Mouse (Mus musculus): ENCODE data around the gene Gm39115. TPM values are rescaled to one million over a fixed set of nuclear protein-coding genes. Genes with fewer than 3 reads are reported as not detected.
"Not testable (repeated sequence)": the region's sequence is repeated elsewhere in the genome, so short reads cannot be mapped to it uniquely, and the experiment has no call there.

The Gm39115 gene
- polyA plus RNA-seq (2014; fragmentation: Nextera tagmentation; extraction: Ambion mirVana), result not detected in 2 replicates

DNA sequence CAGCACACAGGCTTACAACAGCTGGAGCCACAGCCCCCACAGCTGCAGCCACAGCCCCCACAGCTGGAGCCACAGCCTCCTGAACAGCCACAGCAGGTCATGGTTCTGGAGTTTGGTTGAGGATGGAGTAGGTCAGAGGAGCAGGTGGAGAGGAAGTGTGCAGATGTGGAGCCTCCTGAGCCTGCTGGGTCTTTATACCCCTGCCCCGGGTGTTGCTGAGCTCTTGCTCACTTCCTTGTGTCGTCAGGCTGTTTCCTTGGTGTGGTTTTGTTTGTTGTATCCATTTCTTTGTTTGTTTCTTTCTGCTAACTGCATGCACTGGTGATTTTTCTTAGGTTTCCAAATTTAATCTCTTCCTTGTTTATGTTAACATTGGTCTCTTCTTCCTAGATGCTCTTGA lies at the start of gene Gm39115:
Gene Gm39115, minus strand, starts transcription at position 101 of the 400 bp plus-strand sequence.
- not testable (repeated sequence) for ATAC-seq (ENCODE audit: low FRiP score); H3K36me3 ChIP-seq (ENCODE audit: control insufficient read depth, insufficient read depth, low read length); H3K4me2 ChIP-seq; DNase-seq (ENCODE audit: low spot score, missing footprints); H3K4me1 ChIP-seq (ENCODE audit: control insufficient read depth, insufficient read depth, low read length); H3K9me3 ChIP-seq (ENCODE audit: control insufficient read depth, low read length); H3K27ac ChIP-seq (ENCODE audit: low read depth, low read length); H3K27me3 ChIP-seq (ENCODE audit: control insufficient read depth, insufficient read depth, low read length); H3K4me3 ChIP-seq (ENCODE audit: low read depth, low read length); H3K9ac ChIP-seq (ENCODE audit: low read length)
- WGBS, result 63% methylated on average over 2 of the region's 2 CpGs

- Histone ChIP-seq H3K9me3 (ENCODE audit: control insufficient read depth, low read length) (no peaks in the 10 kb centered on the region), H3K36me3 (ENCODE audit: control insufficient read depth, insufficient read depth, low read length) (no peaks in the 10 kb centered on the region), H3K4me3 (ENCODE audit: low read depth, low read length) (no peak overlapping the region), H3K4me2 (no peak overlapping the region), H3K4me1 (ENCODE audit: control insufficient read depth, insufficient read depth, low read length) (no peaks in the 10 kb centered on the region), H3K27me3 (ENCODE audit: control insufficient read depth, insufficient read depth, low read length) (no peaks in the 10 kb centered on the region), H3K9ac (ENCODE audit: low read length) (no peak overlapping the region), H3K27ac (ENCODE audit: low read depth, low read length) (no peak overlapping the region)
- DNase-seq (ENCODE audit: low spot score, missing footprints), result no peak
- ATAC-seq (ENCODE audit: low FRiP score), result no peak
- WGBS, result 35% methylated on average over 1 of the region's 1 CpGs
Observed at GRCm38 (mm10) chr7:142181021-142181420, 45.2 kb upstream of the Gm39115 start.

DNA sequence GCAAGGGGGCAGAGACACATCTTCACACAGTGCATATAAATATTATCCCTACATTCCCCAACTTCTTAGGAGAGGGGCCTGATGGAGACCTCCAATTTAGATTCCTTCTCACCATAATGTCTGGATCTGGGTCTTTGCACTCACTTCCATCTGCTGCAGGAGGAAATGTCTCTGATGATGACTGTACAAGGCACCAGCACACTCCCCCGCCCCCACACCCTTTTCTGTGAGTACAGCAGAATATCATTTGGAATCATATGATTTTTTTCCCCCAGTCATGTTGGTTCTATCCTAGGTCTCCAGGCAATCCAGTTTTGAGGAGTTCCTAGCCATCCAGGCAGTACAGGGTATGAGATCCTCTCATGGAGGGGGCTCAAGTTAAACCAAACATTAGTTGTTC lies 42.9 kb upstream of the Gm39115 start:
- DNase-seq (ENCODE audit: low spot score, missing footprints) (no peak), ATAC-seq (ENCODE audit: low FRiP score) (no peak)
- WGBS, result 71% methylated on average over 1 of the region's 1 CpGs
- Histone ChIP-seq H3K9me3 (ENCODE audit: control insufficient read depth, low read length) (no peaks in the 10 kb centered on the region), H3K27ac (ENCODE audit: low read depth, low read length) (no peak overlapping the region), H3K4me1 (ENCODE audit: control insufficient read depth, insufficient read depth, low read length) (no peaks in the 10 kb centered on the region), H3K36me3 (ENCODE audit: control insufficient read depth, insufficient read depth, low read length) (no peaks in the 10 kb centered on the region), H3K4me2 (no peak overlapping the region), H3K27me3 (ENCODE audit: control insufficient read depth, insufficient read depth, low read length) (no peaks in the 10 kb centered on the region), H3K4me3 (ENCODE audit: low read depth, low read length) (no peak overlapping the region), H3K9ac (ENCODE audit: low read length) (no peak overlapping the region)

DNA sequence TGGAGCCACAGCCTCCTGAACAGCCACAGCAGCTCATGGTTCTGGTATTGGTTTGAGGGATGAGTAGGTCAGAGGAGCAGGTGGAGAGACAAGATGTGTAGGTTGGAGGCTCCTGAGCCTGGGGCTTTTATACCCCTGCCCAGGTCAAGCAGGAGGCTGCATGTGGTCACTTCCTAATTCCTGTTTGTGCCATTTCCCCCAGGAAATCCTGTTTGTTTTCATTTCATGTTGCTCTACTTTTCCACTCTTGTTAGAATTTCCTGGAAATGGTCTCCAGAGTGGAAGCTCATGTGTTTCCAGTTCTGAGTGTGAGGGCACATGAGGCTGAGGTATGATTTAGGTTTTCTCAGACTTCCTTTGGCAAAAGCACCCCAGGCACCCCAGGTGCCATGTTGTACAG lies 40.1 kb upstream of the Gm39115 start, which contains the start of gene Krtap5-2:
Gene Krtap5-2, minus strand, starts transcription at position 101 of the 400 bp plus-strand sequence.
- H3K4me1 ChIP-seq (ENCODE audit: control insufficient read depth, insufficient read depth, low read length); H3K9ac ChIP-seq (ENCODE audit: low read length); H3K36me3 ChIP-seq (ENCODE audit: control insufficient read depth, insufficient read depth, low read length); H3K27me3 ChIP-seq (ENCODE audit: control insufficient read depth, insufficient read depth, low read length); H3K4me3 ChIP-seq (ENCODE audit: low read depth, low read length); H3K27ac ChIP-seq (ENCODE audit: low read depth, low read length); DNase-seq (ENCODE audit: low spot score, missing footprints); ATAC-seq (ENCODE audit: low FRiP score); H3K9me3 ChIP-seq (ENCODE audit: control insufficient read depth, low read length); H3K4me2 ChIP-seq: not testable (repeated sequence)

- H3K27ac ChIP-seq (ENCODE audit: low read depth, low read length), result no peak overlapping the region
- H3K36me3 ChIP-seq (ENCODE audit: control insufficient read depth, insufficient read depth, low read length), result no peaks in the 10 kb centered on the region
- WGBS, result 41% methylated on average over 3 of the region's 3 CpGs
- H3K4me2 ChIP-seq, result no peak overlapping the region
- no peaks in the 10 kb centered on the region for H3K4me1 ChIP-seq (ENCODE audit: control insufficient read depth, insufficient read depth, low read length)
- no peak overlapping the region for H3K4me3 ChIP-seq (ENCODE audit: low read depth, low read length)
- ATAC-seq (ENCODE audit: low FRiP score) (no peak), DNase-seq (ENCODE audit: low spot score, missing footprints) (peak; percentile 83)
- H3K27me3 ChIP-seq (ENCODE audit: control insufficient read depth, insufficient read depth, low read length), result no peaks in the 10 kb centered on the region
- H3K9me3 ChIP-seq (ENCODE audit: control insufficient read depth, low read length), result no peaks in the 10 kb centered on the region
- no peak overlapping the region for H3K9ac ChIP-seq (ENCODE audit: low read length)
Observed at GRCm38 (mm10) chr7:142169836-142170235, 34.0 kb upstream of the Gm39115 start.

DNA sequence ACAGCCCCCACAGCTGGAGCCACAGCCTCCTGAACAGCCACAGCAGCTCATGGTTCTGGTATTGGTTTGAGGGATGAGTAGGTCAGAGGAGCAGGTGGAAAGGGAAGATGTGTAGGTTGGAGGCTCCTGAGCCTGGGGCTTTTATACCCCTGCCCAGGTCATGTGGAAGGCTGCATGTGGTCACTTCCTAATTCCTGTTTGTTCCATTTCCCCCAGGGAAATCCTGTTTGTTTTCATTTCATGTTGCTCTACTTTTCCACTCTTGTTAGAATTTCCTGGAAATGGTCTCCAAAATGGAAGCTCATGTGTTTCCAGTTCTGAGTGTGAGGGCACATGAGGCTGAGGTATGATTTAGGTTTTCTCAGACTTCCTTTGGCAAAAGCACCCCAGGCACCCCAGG lies 29.8 kb upstream of the Gm39115 start, which contains the start of gene Gm4553:
Gene Gm4553, minus strand, starts transcription at position 101 of the 400 bp plus-strand sequence.
- H3K27ac ChIP-seq (ENCODE audit: low read depth, low read length); H3K9me3 ChIP-seq (ENCODE audit: control insufficient read depth, low read length); DNase-seq (ENCODE audit: low spot score, missing footprints); H3K36me3 ChIP-seq (ENCODE audit: control insufficient read depth, insufficient read depth, low read length); ATAC-seq (ENCODE audit: low FRiP score); H3K4me2 ChIP-seq; H3K4me1 ChIP-seq (ENCODE audit: control insufficient read depth, insufficient read depth, low read length); H3K9ac ChIP-seq (ENCODE audit: low read length); H3K27me3 ChIP-seq (ENCODE audit: control insufficient read depth, insufficient read depth, low read length); H3K4me3 ChIP-seq (ENCODE audit: low read depth, low read length): not testable (repeated sequence)

DNA sequence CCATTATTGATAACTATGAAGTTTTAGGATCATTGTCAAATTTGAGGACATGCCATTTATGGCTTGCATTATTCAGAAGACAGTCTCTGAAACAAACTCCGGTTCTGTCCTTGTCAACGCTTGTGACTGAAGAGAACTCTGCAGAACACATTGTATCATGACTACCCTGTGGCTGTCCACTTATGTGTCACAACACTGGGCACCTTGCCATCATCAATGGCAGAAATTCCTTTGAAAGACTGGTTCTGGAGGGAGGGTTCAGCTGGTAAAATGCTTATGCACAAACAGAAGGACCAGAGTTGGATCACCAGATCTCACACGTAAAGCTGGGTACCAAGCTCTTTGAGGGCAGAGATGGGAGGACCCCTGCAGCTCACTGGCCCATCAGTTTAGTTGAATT lies 23.5 kb upstream of the Gm39115 start:
- Histone ChIP-seq H3K27ac (ENCODE audit: low read depth, low read length) (no peak overlapping the region), H3K4me1 (ENCODE audit: control insufficient read depth, insufficient read depth, low read length) (no peaks in the 10 kb centered on the region), H3K27me3 (ENCODE audit: control insufficient read depth, insufficient read depth, low read length) (no peaks in the 10 kb centered on the region), H3K36me3 (ENCODE audit: control insufficient read depth, insufficient read depth, low read length) (no peaks in the 10 kb centered on the region), H3K4me2 (no peak overlapping the region), H3K9ac (ENCODE audit: low read length) (no peak overlapping the region), H3K9me3 (ENCODE audit: control insufficient read depth, low read length) (no peaks in the 10 kb centered on the region), H3K4me3 (ENCODE audit: low read depth, low read length) (no peak overlapping the region)
- ATAC-seq (ENCODE audit: low FRiP score), result no peak
- 91% methylated on average over 3 of the region's 3 CpGs for WGBS
- no peak for DNase-seq (ENCODE audit: low spot score, missing footprints)

- 42% methylated on average over 2 of the region's 2 CpGs for WGBS
- H3K36me3 ChIP-seq (ENCODE audit: control insufficient read depth, insufficient read depth, low read length); H3K4me1 ChIP-seq (ENCODE audit: control insufficient read depth, insufficient read depth, low read length); H3K9me3 ChIP-seq (ENCODE audit: control insufficient read depth, low read length); H3K9ac ChIP-seq (ENCODE audit: low read length); H3K27ac ChIP-seq (ENCODE audit: low read depth, low read length); DNase-seq (ENCODE audit: low spot score, missing footprints); H3K27me3 ChIP-seq (ENCODE audit: control insufficient read depth, insufficient read depth, low read length); H3K4me3 ChIP-seq (ENCODE audit: low read depth, low read length); H3K4me2 ChIP-seq; ATAC-seq (ENCODE audit: low FRiP score): not testable (repeated sequence)
Observed at GRCm38 (mm10) chr7:142157013-142157412, 21.2 kb upstream of the Gm39115 start, which contains the start of gene Gm29735. TSS of gene Gm29735 (minus strand) at chr7:142157113.

DNA sequence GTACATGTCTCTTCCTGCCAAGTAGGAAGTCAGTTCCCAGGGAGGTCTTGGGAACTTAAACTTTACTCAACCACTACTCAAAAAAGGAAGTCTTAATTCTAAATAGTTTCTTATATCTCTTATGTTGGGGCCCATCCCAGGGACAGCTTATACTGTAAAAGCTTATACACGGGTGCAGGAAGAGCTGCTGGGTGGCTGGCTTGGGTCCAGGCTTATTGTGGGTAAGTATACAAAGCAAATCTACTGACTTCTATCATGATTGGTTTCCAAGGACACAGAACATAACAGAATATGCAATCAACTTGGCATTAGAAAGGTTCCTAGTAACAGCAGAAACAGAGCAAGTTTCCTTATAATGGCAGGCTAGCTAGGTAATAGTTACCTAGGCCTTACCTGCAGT lies 19.5 kb upstream of the Gm39115 start:
- 65% methylated on average over 1 of the region's 1 CpGs for WGBS
- ATAC-seq (ENCODE audit: low FRiP score), result no peak
- Histone ChIP-seq H3K36me3 (ENCODE audit: control insufficient read depth, insufficient read depth, low read length) (no peaks in the 10 kb centered on the region), H3K27ac (ENCODE audit: low read depth, low read length) (no peak overlapping the region), H3K4me2 (no peak overlapping the region), H3K4me1 (ENCODE audit: control insufficient read depth, insufficient read depth, low read length) (no peaks in the 10 kb centered on the region), H3K27me3 (ENCODE audit: control insufficient read depth, insufficient read depth, low read length) (no peaks in the 10 kb centered on the region), H3K4me3 (ENCODE audit: low read depth, low read length) (no peak overlapping the region), H3K9ac (ENCODE audit: low read length) (no peak overlapping the region), H3K9me3 (ENCODE audit: control insufficient read depth, low read length) (no peaks in the 10 kb centered on the region)
- no peak for DNase-seq (ENCODE audit: low spot score, missing footprints)

DNA sequence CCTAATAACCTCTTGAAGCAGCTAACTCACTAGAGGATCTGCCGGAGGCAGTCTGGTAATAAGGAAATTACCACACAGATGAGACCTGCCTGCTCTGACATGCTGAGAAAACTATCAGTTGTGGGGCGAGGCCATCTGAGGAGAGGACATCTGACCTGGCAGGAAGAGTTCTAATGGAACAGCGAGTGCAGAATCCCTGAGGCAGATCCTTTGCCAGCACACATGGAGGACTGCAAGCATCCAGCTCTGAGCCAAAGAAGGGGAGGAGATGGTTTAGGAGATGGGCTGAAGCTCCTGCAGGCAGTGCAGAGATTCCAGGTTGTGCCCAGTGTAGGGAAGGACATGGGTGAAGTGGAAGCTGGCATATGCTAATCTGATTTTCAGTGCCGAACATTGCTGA lies 16.4 kb upstream of the Gm39115 start:
- Histone ChIP-seq H3K9me3 (ENCODE audit: control insufficient read depth, low read length) (no peaks in the 10 kb centered on the region), H3K4me3 (ENCODE audit: low read depth, low read length) (no peak overlapping the region), H3K4me2 (no peak overlapping the region), H3K36me3 (ENCODE audit: control insufficient read depth, insufficient read depth, low read length) (no peaks in the 10 kb centered on the region), H3K9ac (ENCODE audit: low read length) (no peak overlapping the region), H3K27me3 (ENCODE audit: control insufficient read depth, insufficient read depth, low read length) (no peaks in the 10 kb centered on the region), H3K27ac (ENCODE audit: low read depth, low read length) (no peak overlapping the region), H3K4me1 (ENCODE audit: control insufficient read depth, insufficient read depth, low read length) (no peaks in the 10 kb centered on the region)
- WGBS, result 78% methylated on average over 4 of the region's 4 CpGs
- ATAC-seq (ENCODE audit: low FRiP score) (no peak), DNase-seq (ENCODE audit: low spot score, missing footprints) (no peak)
